Mouse (Mus musculus) T-helper 17 cell (primary cell): ENCODE measurements at regions not wholly inside any gene's neighbourhood (a gene's known extent, or its start where the extent isn't known, plus 50 kb on each side); places are given as distances from the start of the nearest gene placed in this dataset.

Experiments used
- in situ Hi-C, 2 experiments: fragments of 300-600 bp; cut with MboI, MseI; formaldehyde crosslinking; loops; 1 replicate in 1 of 2; 2 replicates in 1 of 2; pipeline ENCODE4 v1.15.1; 2025; ENCODE audit warnings: high pct_unique_total_duplicates in 2 of 2

DNA sequence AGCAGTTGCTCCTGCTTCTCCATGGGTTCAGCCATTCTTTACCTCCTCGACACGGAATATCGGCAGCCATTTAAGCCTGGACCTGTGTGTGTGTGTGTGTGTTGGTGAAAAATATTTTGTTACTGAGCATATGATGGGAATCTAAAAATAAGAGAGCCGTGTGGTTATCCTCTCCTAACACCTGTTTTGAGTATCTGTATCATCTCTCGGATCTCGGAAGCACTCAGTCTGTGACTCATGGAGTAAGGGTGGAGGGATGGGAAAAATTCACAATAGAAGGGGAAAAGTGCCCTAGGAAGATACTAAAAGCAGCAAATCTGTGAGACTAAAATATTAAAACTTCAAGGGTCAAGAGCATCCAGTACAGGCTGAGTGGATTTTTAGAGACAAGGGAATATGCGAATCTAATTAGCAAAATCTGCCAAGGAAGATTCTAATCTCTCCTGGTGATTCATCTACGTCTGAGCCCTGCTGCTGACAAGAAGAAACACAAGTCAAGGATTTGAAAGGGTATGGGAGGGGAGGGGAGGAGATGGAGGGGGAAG is 107.1 kb upstream of the Krr1 start:
- in situ Hi-C loops, result no loop called here

DNA sequence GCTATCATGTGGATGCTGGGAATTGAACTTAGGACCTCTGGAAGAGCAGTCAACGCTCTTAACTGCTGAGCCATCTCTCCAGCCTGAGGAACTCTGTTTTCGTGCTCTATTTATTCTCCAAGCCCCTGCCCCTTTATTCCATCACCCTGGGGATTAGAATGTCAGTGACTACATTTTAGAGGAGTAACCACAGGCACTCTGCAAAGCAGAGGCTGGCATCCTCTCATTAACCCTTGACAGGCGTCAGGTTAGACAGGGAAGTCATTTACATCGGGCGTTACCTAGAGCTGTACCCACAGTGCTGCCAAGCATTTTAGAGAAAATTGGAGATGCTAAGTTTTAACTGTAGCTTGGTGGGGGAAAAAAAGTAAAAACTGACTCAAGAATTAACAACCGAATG is 105.4 kb upstream of the Krr1 start:
- in situ Hi-C loops, result no loop called here

DNA sequence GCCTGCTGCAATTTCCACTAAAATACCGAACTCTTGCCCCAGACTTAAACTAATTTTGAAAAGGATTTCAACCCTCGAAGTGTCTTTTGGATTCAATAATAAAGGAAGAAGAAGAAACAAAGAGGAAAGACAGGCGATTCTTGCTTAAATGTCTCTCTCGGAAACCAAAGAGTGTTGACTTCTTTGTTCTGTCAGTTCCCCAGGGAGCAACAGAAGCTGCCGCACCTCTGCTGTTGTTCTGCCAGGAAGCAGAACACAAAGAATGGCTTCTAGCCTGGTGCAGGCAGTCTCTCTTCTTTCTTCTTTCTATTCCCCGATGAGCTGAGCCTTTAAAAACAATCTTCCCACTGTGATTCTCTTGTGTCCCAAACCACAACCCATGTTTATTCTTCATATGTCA is 104.9 kb upstream of the Krr1 start:
- in situ Hi-C loops, result no loop called here

- in situ Hi-C loops, result no loop called here
Observed at GRCm38 (mm10) chr10:111880354-111880753, 92.1 kb upstream of the Krr1 start.

DNA sequence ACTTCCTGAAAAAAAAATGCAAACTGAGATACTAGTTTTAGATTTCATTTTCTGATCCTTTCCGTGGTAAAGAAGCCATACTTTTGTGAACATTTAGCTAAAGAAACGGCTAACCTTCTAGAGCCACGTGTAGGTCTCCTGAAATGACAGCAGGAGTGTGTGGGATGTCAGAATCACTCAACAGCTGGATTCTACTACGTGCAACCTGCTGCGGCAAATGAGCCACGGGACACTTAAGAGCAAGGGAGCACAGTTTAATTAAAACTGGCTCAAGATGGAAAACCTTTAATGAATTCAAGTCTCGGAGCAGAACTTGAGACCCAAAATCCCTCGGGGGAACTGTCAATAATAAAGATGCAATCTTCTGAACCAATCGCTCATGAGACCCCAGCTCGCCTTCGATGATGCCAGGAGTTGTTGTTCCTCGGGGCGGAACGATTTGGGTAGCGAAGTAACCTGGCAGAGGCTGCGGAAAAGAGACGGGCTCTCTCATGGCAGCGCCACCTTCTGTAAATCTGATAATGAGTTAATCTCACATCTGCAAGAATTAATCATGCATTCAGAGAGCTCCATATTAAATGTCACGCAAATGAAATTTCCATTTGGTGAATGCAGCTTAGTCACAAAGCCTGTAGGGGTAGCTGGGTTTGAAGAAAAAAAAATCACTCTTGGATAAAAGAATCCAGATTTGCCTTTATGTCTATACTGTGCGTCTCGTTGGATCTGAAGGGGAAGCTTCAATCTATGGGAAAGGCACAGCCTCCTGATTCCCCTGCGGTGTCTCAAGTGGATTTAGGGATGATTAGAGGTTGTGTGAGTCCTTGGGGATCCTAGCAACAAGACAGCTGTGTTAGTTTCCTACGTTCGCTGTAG is 90.9 kb upstream of the Krr1 start:
- in situ Hi-C loops, result no loop called here

- in situ Hi-C loops, result no loop called here
Observed at GRCm38 (mm10) chr10:111882521-111882920, 89.9 kb upstream of the Krr1 start.

GRCm38 (mm10) chr10:111884701-111885100 is 87.8 kb upstream of the Krr1 start:
- in situ Hi-C loops, result no loop called here

DNA sequence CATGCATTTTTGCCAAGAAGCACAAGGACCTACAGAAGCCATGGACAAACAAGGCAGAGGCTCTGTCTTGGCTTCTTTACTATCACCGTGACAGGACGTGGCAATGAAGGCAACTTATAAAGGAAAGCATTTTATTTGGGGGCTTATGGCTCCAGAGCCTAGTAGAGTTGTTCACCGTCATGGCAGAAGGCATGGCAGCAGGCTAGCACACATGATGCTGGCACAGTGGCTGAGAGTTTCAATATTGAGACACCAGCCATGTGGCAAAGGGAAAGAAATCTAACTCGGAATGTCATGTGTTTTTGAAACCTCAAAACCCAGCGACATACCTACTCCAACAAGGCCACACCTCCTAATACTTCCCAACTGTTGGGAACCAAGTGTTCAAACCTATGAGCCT is 83.4 kb upstream of the Krr1 start:
- in situ Hi-C loops, result no loop called here

- in situ Hi-C loops, result no loop called here
Observed at GRCm38 (mm10) chr10:111893489-111893888, 79.0 kb upstream of the Krr1 start.

DNA sequence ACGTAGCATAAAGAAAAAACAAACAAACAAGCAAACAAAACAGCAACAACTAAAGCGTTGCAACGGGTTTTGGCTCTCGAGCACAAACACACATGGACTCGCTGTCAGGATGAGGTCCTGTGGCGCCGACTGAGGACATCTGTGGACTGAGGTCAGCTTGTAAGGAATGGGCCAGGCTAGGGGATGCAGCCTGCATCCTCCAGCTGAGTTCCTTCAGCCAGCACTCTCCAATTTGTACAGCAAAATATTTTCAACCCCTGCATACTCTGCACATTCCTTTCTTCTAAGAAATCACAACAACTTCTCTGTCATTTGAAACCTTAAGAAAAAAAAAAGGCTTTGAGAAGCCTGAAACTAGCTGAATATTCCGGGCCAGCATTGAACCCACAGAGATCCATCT is 78.5 kb upstream of the Krr1 start:
- in situ Hi-C loops, result no loop called here

DNA sequence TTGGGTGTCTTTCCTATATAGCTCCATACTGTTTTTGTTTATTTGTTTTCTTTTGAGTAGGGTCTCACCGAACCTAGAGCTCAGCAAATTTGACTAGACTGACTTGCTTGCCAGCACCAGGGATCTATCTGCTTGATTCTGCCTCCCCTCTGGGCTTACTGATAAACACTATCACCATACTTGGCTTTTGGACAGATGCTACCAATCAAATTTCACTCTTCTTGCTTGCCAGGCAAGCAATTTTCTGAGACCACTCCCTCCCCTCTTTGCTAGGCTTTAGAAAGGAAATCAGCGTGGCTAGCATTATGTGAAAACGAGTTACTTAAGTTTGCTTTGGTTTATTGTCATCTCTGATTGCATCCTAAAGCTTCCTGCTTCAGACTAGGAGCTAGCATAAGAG is 75.1 kb upstream of the Krr1 start:
- in situ Hi-C loops, result no loop called here

GRCm38 (mm10) chr10:111900723-111901716 is 71.4 kb upstream of the Krr1 start:
- in situ Hi-C loops, result no loop called here

DNA sequence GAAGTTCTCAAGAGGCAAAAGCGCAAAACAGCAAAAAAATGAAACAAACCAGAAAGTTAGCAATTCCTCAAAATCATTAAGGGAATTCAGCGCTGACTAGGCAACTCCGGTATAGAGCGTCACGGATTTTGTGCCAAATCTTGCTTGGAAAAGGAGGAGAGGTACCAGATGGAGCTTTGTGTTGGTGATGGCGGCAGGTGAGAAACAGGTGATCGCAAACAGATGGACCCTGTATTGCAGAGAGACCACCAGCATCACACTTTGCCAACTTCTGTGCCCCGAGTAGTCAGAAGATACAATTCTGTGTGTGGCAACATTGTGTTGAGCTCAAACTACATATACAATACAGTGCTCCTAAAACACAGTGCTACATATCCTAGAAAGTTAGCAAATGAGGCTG is 68.5 kb upstream of the Krr1 start:
- in situ Hi-C loops, result no loop called here

GRCm38 (mm10) chr10:111907836-111908235 is 64.6 kb upstream of the Krr1 start:
- in situ Hi-C loops, result no loop called here

DNA sequence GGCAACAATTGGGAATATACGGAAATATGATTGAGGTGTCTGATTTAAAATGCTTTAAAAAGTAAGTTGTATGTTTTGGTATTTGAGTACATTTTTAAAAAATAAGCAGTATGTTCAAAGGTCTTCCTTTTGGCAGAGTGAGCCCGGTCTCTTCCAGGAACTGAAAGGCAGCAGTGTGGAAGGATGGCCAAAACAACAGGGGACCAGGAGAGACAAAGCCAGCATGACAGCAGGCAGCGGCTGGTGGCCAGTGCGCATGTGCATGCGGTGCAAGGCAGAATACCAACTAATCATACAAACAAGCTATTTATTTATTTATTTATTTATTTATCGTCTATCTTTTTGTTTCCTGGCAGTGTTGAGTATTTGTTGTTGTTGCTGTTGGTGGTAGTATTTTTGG is 59.9 kb upstream of the Krr1 start:
- in situ Hi-C loops, result no loop called here

DNA sequence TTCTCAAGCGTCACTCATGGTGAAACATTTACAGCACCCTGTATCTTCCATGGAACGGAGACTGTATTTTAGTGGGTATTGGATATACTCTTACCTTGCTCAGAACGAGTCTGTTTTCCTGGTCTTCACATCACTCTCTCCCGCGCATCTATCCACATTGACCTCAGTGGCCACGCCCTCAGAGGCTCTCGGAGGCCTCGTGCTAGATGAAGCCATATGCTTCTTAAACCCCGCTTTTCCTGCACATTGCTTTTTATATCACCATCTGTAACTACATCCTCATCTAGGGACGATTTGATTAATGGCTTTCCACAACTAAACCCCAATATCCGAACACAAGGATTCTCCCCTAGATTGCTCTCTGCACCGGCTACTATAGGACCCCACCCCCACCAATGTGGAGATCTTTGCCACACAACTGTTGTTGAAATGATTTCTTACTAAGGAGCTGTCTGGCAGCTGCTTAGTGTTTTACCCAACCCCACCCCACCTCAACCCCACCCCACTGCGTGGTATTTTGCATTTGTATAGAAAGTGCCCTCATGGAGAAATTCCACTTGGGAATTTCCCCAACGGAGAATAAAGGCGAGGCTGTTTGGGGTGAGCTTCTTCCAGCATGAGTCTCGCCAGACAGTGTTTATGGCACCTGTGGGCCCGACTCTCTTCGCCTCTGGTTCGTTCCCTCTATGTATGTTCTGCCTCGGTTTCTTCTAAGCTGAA is 59.2 kb upstream of the Krr1 start:
- in situ Hi-C loops, result no loop called here

DNA sequence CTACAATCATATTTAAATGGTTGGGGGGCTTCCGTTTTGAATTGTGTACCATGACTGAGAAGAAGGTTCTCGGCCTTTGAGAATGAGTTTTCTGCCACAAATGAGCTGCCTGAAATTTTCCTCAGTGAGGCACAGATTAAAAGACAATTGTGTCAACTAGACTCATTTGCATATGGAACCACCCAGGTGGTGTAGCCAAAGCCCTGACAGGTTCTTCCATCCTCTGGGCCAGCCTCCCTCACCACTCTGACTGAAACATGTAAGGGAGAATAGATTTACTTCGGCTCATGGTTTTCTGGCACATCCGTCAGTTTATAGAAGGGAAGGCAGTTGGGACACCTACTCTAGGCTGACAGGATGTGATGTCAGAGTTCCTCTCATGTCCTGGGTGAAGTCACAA is 58.2 kb upstream of the Krr1 start:
- in situ Hi-C loops, result no loop called here

DNA sequence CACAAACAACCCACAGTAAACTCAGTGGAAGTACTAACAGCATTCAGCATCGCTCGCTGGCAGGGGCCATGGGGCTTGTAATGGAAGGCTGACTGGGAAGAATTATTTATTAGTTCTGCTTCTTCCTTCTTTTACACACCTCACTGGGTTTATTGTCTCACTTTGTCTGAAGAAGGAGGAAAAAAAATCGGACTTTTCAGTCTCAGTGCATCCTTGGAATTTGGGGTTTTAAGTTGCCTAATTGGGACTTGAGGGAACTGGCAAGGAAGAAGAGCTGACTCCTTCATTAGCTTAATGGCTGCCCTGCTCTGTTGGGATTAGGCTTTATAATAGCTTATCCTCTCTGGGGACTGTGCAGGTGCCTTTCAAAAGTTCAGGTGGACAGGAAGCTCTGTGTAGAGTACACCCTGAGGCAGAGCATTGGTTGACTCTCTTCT is 54.4 kb upstream of the Krr1 start:
- in situ Hi-C loops, result no loop called here

DNA sequence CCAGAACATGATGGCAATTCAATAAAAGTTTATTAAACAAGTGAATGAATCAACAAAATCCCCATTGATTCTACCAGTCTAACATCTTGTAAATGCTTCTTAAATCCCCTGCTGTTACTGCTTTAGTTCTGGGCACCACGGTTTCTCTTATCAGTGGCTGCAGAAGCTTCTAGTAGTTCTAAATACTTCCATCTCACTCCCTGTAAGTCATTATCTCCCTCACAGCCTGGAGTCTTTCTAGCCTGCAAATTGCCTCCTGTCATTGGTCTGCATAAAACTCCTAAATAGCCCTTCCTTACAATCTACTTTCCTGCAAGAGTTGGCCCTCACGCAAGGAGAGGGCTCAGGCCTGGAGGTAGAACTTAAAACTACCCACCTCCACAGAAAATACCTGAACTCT is 53.0 kb upstream of the Krr1 start:
- in situ Hi-C loops, result no loop called here

DNA sequence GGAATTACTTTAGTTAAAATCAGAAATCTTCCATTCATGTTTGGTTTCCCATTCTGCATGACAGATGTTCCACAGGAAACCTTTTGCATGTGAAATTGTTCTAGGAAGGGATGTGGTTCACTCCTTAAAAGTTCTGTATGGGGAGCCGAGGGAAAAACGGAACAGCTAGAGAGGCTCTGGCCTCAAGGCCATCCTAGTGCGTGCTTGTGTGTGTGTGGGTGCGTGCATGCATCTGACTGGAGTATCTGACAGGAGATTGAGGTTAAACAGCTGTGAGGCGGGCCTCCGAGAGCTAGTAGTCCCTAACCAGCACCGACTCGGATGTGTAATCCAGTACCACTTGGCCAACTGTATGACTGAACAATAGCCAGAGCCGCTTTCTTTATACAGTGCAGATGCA is 51.0 kb upstream of the Krr1 start:
- in situ Hi-C loops, result loop anchor here (5.0 to 10.0 kb wide), 3 partner anchors 414 to 1323 kb away; partner anchors contain the start of gene Phlda1 (in 1 of the 2)
